10 mouse cellular contexts compared by ENCODE assay signal in genomic region chr8:110119715-110120114, GRCm38 (mm10). TPM values are rescaled to one million over a fixed set of nuclear protein-coding genes. Genes with fewer than 3 reads are reported as not detected.
DNase-seq lines count a peak whose midpoint lies in the region; ATAC-seq and TF ChIP-seq lines count a peak whose summit lies in the region.
"Had no signal": no experiment of that assay in that cellular context is flagged by ENCODE, and none has a peak within 500 bp of the region (broad histone marks: within the 10 kb centered on the region; RNA-seq: fewer than 3 reads in every experiment).

No protein-coding gene starts in this region.

- DNase-seq in kidney, postnatal 0 days (ENCODE audit: low spot score) = peak; percentile 40
- DNase-seq in ES-E14 (ENCODE audit: low read depth, low spot score) = no peak
- peak; percentile 42 for DNase-seq in cerebellum, adult 11-12 months
- DNase-seq in kidney, postnatal 4 days = peak; percentile 41 to 46
- peak; percentile 13 for DNase-seq in telencephalon, adult 2 months (ENCODE audit: low read depth, low spot score)
- DNase-seq in thymus, postnatal 10 days (ENCODE audit: low spot score in 2 of 2) = no peak

- no peaks in the 10 kb centered on the region for H3K9me3 ChIP-seq in kidney, postnatal 0 days (replicated peaks; ENCODE audit: low read length)
- H3K9me3 ChIP-seq in kidney, embryonic 16.5 days (ENCODE audit: low read length) = peaks cover 3% of the 10 kb centered on the region; the same call in 1 of the 2 replicates
- H3K9me3 ChIP-seq in ES-E14 (ENCODE audit: control insufficient read depth, insufficient read depth, low read depth, low read length) = no peaks in the 10 kb centered on the region

- H3K4me1 ChIP-seq in kidney, postnatal 0 days (replicated peaks; ENCODE audit: insufficient read depth, low read length) = no peaks in the 10 kb centered on the region
- H3K4me1 ChIP-seq in kidney, embryonic 16.5 days (ENCODE audit: insufficient read depth, low read length) = no peaks in the 10 kb centered on the region
- H3K4me1 ChIP-seq in ES-E14 (ENCODE audit: control insufficient read depth in 2 of 2, insufficient read depth in 2 of 2, low read length in 2 of 2, poor library complexity in 1 of 2) = peaks cover 0 to 12% of the 10 kb centered on the region in 2 experiments; a peak in 2 of 4 replicates
- H3K4me1 ChIP-seq: megakaryocyte, embryonic 14.5 days had no signal

- ATAC-seq in kidney, postnatal 0 days (replicated peaks; ENCODE audit: low FRiP score, low read depth) = no peak
- ATAC-seq in kidney, embryonic 16.5 days (ENCODE audit: low FRiP score, low TSS enrichment) = no peak
- ATAC-seq in megakaryocyte-erythroid progenitor cell, adult 5-6 weeks (replicated peaks; ENCODE audit: low FRiP score, low TSS enrichment, poor library complexity, severe bottlenecking) = no peak

- no peaks in the 10 kb centered on the region for H3K36me3 ChIP-seq in kidney, postnatal 0 days (ENCODE audit: insufficient read depth, low read length)
- no peaks in the 10 kb centered on the region for H3K36me3 ChIP-seq in kidney, embryonic 16.5 days (ENCODE audit: insufficient read depth, low read length)
- no peaks in the 10 kb centered on the region for H3K36me3 ChIP-seq in ES-E14 (ENCODE audit: control insufficient read depth, insufficient read depth, low read length, poor library complexity, severe bottlenecking)

- no peak overlapping the region for H3K27ac ChIP-seq in kidney, postnatal 0 days
- H3K27ac ChIP-seq in kidney, embryonic 16.5 days (ENCODE audit: low read length) = no peak overlapping the region
- no peak overlapping the region for H3K27ac ChIP-seq in ES-E14 (ENCODE audit: insufficient read depth, low read depth, low read length, poor library complexity, severe bottlenecking)

- 47% methylated on average over 6 of the region's 6 CpGs for WGBS in kidney, postnatal 0 days
- WGBS in kidney, embryonic 16.5 days = 46% methylated on average over 6 of the region's 6 CpGs

- peak; percentile 57 for TF ChIP-seq CTCF in kidney, postnatal 0 days (IDR thresholded peaks at IDR 0.05; ENCODE audit: low read depth)

- in situ Hi-C loops in ES-E14 (cut with MboI; ENCODE audit: low sequenced_read_pairs in 2 of 2, unreplicated experiment in 2 of 2) = no loop called here

- no peak overlapping the region for H3K4me2 ChIP-seq in kidney, postnatal 0 days (ENCODE audit: low read length)
- H3K4me2 ChIP-seq in kidney, embryonic 16.5 days (replicated peaks; ENCODE audit: low read depth, low read length) = no peak overlapping the region

- no peak overlapping the region for H3K9ac ChIP-seq in kidney, postnatal 0 days (ENCODE audit: low read depth, low read length)
- no peak overlapping the region for H3K9ac ChIP-seq in kidney, embryonic 16.5 days (replicated peaks; ENCODE audit: low read length)
- no peak overlapping the region for H3K9ac ChIP-seq in ES-E14 (ENCODE audit: insufficient read depth, low read depth, low read length, poor library complexity, severe bottlenecking)

- H3K27me3 ChIP-seq in kidney, postnatal 0 days (ENCODE audit: insufficient read depth, low read length) = no peaks in the 10 kb centered on the region
- 0 out of 2 replicates have a peak, but pooled peaks cover 2% of the 10 kb centered on the region for H3K27me3 ChIP-seq in kidney, embryonic 16.5 days (ENCODE audit: insufficient read depth, low read length)
- H3K27me3 ChIP-seq: megakaryocyte, embryonic 14.5 days had no signal

- H3K4me3 ChIP-seq in kidney, postnatal 0 days (replicated peaks; ENCODE audit: low read depth, low read length) = no peak overlapping the region
- no peak overlapping the region for H3K4me3 ChIP-seq in kidney, embryonic 16.5 days (ENCODE audit: low read length)
- H3K4me3 ChIP-seq in ES-E14 (ENCODE audit: insufficient read depth in 1 of 2, low read depth in 1 of 2, low read length in 2 of 2, poor library complexity in 1 of 2, severe bottlenecking in 1 of 2) = no peak overlapping the region
- H3K4me3 ChIP-seq: megakaryocyte, embryonic 14.5 days had no signal

TF ChIP-seq in ES-E14, 5 proteins besides CTCF, POLR2A, EP300 and RAD21:
- TF ChIP-seq ZC3H11A (IDR thresholded peaks at IDR 0.05; ENCODE audit: borderline replicate concordance, low read depth, low read length) (0 out of 2 replicates have a peak, but pooled peaks have one; percentile 45), MAFK (IDR thresholded peaks at IDR 0.05; ENCODE audit: insufficient read depth, low read depth, low read length) (no peak)

RNA-seq across cellular contexts. Expression of gene Gm17720, which starts 17.2 kb away (rescaled TPM):
- not detected in 2 replicates for polyA plus RNA-seq in kidney, postnatal 0 days (2015; fragmentation: Nextera tagmentation; extraction: Ambion mirVana)
- polyA plus RNA-seq in kidney, embryonic 16.5 days (2015; fragmentation: Nextera tagmentation; extraction: Ambion mirVana) = not detected in 2 replicates
- not detected in 2 replicates for total RNA-seq in ES-E14 (2012; rRNA removed)
- total RNA-seq in megakaryocyte-erythroid progenitor cell, adult 5-6 weeks (2014; fragmentation: Nextera tagmentation) = not detected in 2 replicates
- not detected in 2 replicates for total RNA-seq in megakaryocyte-erythroid progenitor cell, adult 5-6 weeks (2017)
- total RNA-seq: heart, postnatal 14 days had no signal

RNA-seq across cellular contexts. Expression of gene Gm21964, which starts 18.7 kb away (rescaled TPM):
- not detected in 2 replicates for polyA plus RNA-seq in kidney, postnatal 0 days (2015; fragmentation: Nextera tagmentation; extraction: Ambion mirVana)
- polyA plus RNA-seq in kidney, embryonic 16.5 days (2015; fragmentation: Nextera tagmentation; extraction: Ambion mirVana) = not detected in 2 replicates
- 0.67 and 0.79 TPM in 2 replicates for total RNA-seq in ES-E14 (2012; rRNA removed)
- not detected in 2 replicates for total RNA-seq in megakaryocyte-erythroid progenitor cell, adult 5-6 weeks (2014; fragmentation: Nextera tagmentation)
- not detected in 2 replicates for total RNA-seq in megakaryocyte-erythroid progenitor cell, adult 5-6 weeks (2017)
- total RNA-seq: heart, postnatal 14 days had no signal

RNA-seq across cellular contexts. Expression of gene Zfp612, which starts 40.2 kb away (rescaled TPM):
- polyA plus RNA-seq in kidney, postnatal 0 days (2015; fragmentation: Nextera tagmentation; extraction: Ambion mirVana) = 5.1 and 5.6 TPM in 2 replicates
- 9.0 and 9.2 TPM in 2 replicates for polyA plus RNA-seq in kidney, embryonic 16.5 days (2015; fragmentation: Nextera tagmentation; extraction: Ambion mirVana)
- 3.5 and 3.9 TPM in 2 replicates for total RNA-seq in ES-E14 (2012; rRNA removed)
- total RNA-seq in megakaryocyte-erythroid progenitor cell, adult 5-6 weeks (2014; fragmentation: Nextera tagmentation) = 0.27 TPM in 1 of 2 replicates, not detected in the other
- total RNA-seq in megakaryocyte-erythroid progenitor cell, adult 5-6 weeks (2017) = not detected in 2 replicates

RNA-seq across cellular contexts. Expression of gene Calb2, which starts 48.3 kb away (rescaled TPM):
- not detected in 2 replicates for polyA plus RNA-seq in kidney, postnatal 0 days (2015; fragmentation: Nextera tagmentation; extraction: Ambion mirVana)
- 0.36 TPM in 1 of 2 replicates, not detected in the other for polyA plus RNA-seq in kidney, embryonic 16.5 days (2015; fragmentation: Nextera tagmentation; extraction: Ambion mirVana)
- 2.8 and 3.2 TPM in 2 replicates for total RNA-seq in ES-E14 (2012; rRNA removed)
- total RNA-seq in megakaryocyte-erythroid progenitor cell, adult 5-6 weeks (2014; fragmentation: Nextera tagmentation) = not detected in 2 replicates
- total RNA-seq in megakaryocyte-erythroid progenitor cell, adult 5-6 weeks (2017) = not detected in 2 replicates
- total RNA-seq: heart, postnatal 14 days had no signal

Comparison
In these comparisons a context has a peak if more than half of its experiments do, and no peak if none do; other contexts are left out.
1. DNase-seq: peak in kidney, postnatal 0 days (single experiment), cerebellum, adult 11-12 months (single experiment), kidney, postnatal 4 days (2 of 2) and telencephalon, adult 2 months (single experiment); none in ES-E14 (single experiment) and thymus, postnatal 10 days (0 of 2).